In genomic region chr2:29711038-29711437, GRCm38 (mm10) we compare ENCODE assay signal across 31 mouse cellular contexts. TPM values are rescaled to one million over a fixed set of nuclear protein-coding genes. Genes with fewer than 3 reads are reported as not detected.
DNase-seq lines count a peak whose midpoint lies in the region; ATAC-seq and TF ChIP-seq lines count a peak whose summit lies in the region.
"Had no signal": no experiment of that assay in that cellular context is flagged by ENCODE, and none has a peak within 500 bp of the region (broad histone marks: within the 10 kb centered on the region; RNA-seq: fewer than 3 reads in every experiment).

No protein-coding gene starts in this region.

- WGBS in embryonic facial prominence, embryonic 14.5 days = 71% methylated on average over 3 of the region's 3 CpGs
- WGBS in embryonic facial prominence, embryonic 10.5 days = 75% methylated on average over 3 of the region's 3 CpGs
- WGBS in lung, postnatal 0 days = 59% methylated on average over 3 of the region's 3 CpGs
- 63% methylated on average over 3 of the region's 3 CpGs for WGBS in lung, adult 2 months
- WGBS in forebrain, embryonic 11.5 days = 83% methylated on average over 3 of the region's 3 CpGs

- no peak for TF ChIP-seq EP300 in lung, postnatal 0 days (IDR thresholded peaks at IDR 0.05)

- H3K4me2 ChIP-seq in embryonic facial prominence, embryonic 14.5 days (ENCODE audit: low read depth, low read length) = no peak overlapping the region
- H3K4me2 ChIP-seq in lung, postnatal 0 days (replicated peaks; ENCODE audit: low read depth, low read length) = no peak overlapping the region
- no peak overlapping the region for H3K4me2 ChIP-seq in forebrain, embryonic 11.5 days (ENCODE audit: low read depth, low read length, severe bottlenecking)
- H3K4me2 ChIP-seq: embryonic facial prominence, embryonic 12.5 days; heart, embryonic 13.5 days; hindbrain, embryonic 14.5 days had no signal

- H3K36me3 ChIP-seq in embryonic facial prominence, embryonic 14.5 days (ENCODE audit: control insufficient read depth, insufficient read depth, low read length) = peaks cover 71% of the 10 kb centered on the region
- peaks cover 92% of the 10 kb centered on the region for H3K36me3 ChIP-seq in embryonic facial prominence, embryonic 10.5 days (replicated peaks)
- peaks cover 10% of the 10 kb centered on the region; the same call in 1 of the 2 replicates for H3K36me3 ChIP-seq in lung, postnatal 0 days (ENCODE audit: insufficient read depth, low read length)
- peaks cover 4% of the 10 kb centered on the region; the same call in 1 of the 2 replicates for H3K36me3 ChIP-seq in forebrain, embryonic 11.5 days (ENCODE audit: control insufficient read depth, insufficient read depth, low read length)

- DNase-seq in embryonic facial prominence, embryonic 14.5 days (ENCODE audit: low spot score) = no peak
- DNase-seq in embryonic facial prominence, embryonic 10.5 days (ENCODE audit: low spot score) = no peak
- no peak for DNase-seq in lung, postnatal 0 days (ENCODE audit: low spot score)
- no peak for DNase-seq in lung, adult 2 months
- DNase-seq in forebrain, embryonic 11.5 days (ENCODE audit: low spot score) = no peak
- no peak for DNase-seq in cerebellum, postnatal 36 days
- DNase-seq: adrenal gland, postnatal 10 days; adrenal gland, postnatal 36 days; B cell, adult 2 months; cerebellum, postnatal 10 days; forebrain, postnatal 0 days; gastrocnemius, postnatal 36 days; heart, adult 2 months; heart, postnatal 14 days; heart, postnatal 4 days had no signal

- ATAC-seq in embryonic facial prominence, embryonic 14.5 days (ENCODE audit: low read depth) = no peak
- ATAC-seq in lung, postnatal 0 days = no peak
- ATAC-seq in forebrain, embryonic 11.5 days (replicated peaks; ENCODE audit: low FRiP score) = no peak
- ATAC-seq: CD4-positive, CD25-positive, alpha-beta regulatory T cell, adult 4 months; forebrain, embryonic 14.5 days; forebrain, postnatal 0 days; hindbrain, postnatal 0 days; inflammation-experienced regulatory T-cells, adult 6 months; intestine, embryonic 16.5 days; Patski had no signal

- TF ChIP-seq POLR2A in lung, adult 2 months (IDR thresholded peaks at IDR 0.05; ENCODE audit: borderline replicate concordance, extremely low read depth, low read depth, low read length) = no peak
- TF ChIP-seq POLR2A in embryonic fibroblast, embryonic 13.5 days (IDR thresholded peaks at IDR 0.05; ENCODE audit: low read depth, low read length) = no peak

- H3K27ac ChIP-seq in embryonic facial prominence, embryonic 14.5 days (replicated peaks; ENCODE audit: low read depth, low read length) = 0 out of 2 replicates have a peak overlapping the region, but pooled peaks have one; percentile 4
- H3K27ac ChIP-seq in embryonic facial prominence, embryonic 10.5 days (replicated peaks) = no peak overlapping the region
- H3K27ac ChIP-seq in lung, postnatal 0 days (ENCODE audit: low read length) = peak overlapping the region; percentile 59
- peak overlapping the region; percentile 85 for H3K27ac ChIP-seq in embryonic fibroblast, embryonic 13.5 days (ENCODE audit: insufficient read depth, low read length)
- no peak overlapping the region for H3K27ac ChIP-seq in forebrain, embryonic 11.5 days (ENCODE audit: low read depth, low read length)
- H3K27ac ChIP-seq: embryonic facial prominence, embryonic 12.5 days; forebrain, embryonic 10.5 days; heart, adult 2 months; heart, embryonic 13.5 days; hindbrain, embryonic 14.5 days; hindbrain, postnatal 0 days had no signal

- H3K27me3 ChIP-seq in embryonic facial prominence, embryonic 14.5 days (replicated peaks; ENCODE audit: control insufficient read depth, insufficient read depth, low read length) = no peaks in the 10 kb centered on the region
- H3K27me3 ChIP-seq in embryonic facial prominence, embryonic 10.5 days (replicated peaks; ENCODE audit: low read depth, poor library complexity, severe bottlenecking) = no peaks in the 10 kb centered on the region
- H3K27me3 ChIP-seq in lung, postnatal 0 days (replicated peaks; ENCODE audit: insufficient read depth, low read length) = no peaks in the 10 kb centered on the region
- no peaks in the 10 kb centered on the region for H3K27me3 ChIP-seq in forebrain, embryonic 11.5 days (ENCODE audit: control insufficient read depth, insufficient read depth, low read length)
- H3K27me3 ChIP-seq: embryonic facial prominence, embryonic 12.5 days; heart, embryonic 13.5 days; Patski had no signal

- no peak for TF ChIP-seq CTCF in lung, postnatal 0 days (IDR thresholded peaks at IDR 0.05)
- no peak for TF ChIP-seq CTCF in lung, adult 2 months (IDR thresholded peaks at IDR 0.05; ENCODE audit: insufficient read depth, low read length)
- no peak for TF ChIP-seq CTCF in embryonic fibroblast, embryonic 13.5 days (IDR thresholded peaks at IDR 0.05; ENCODE audit: borderline replicate concordance, insufficient read depth, low read length)

- peaks cover 5% of the 10 kb centered on the region; the same call in 1 of the 2 replicates for H3K4me1 ChIP-seq in embryonic facial prominence, embryonic 14.5 days (ENCODE audit: control insufficient read depth, insufficient read depth, low read length)
- peaks cover 10% of the 10 kb centered on the region for H3K4me1 ChIP-seq in embryonic facial prominence, embryonic 10.5 days
- H3K4me1 ChIP-seq in lung, postnatal 0 days (ENCODE audit: insufficient read depth, low read depth, low read length) = no peaks in the 10 kb centered on the region
- no peaks in the 10 kb centered on the region for H3K4me1 ChIP-seq in lung, adult 2 months (ENCODE audit: control insufficient read depth, insufficient read depth, low read length)
- H3K4me1 ChIP-seq in embryonic fibroblast, embryonic 13.5 days (ENCODE audit: control insufficient read depth, insufficient read depth, low read length) = peaks cover 22% of the 10 kb centered on the region
- H3K4me1 ChIP-seq in forebrain, embryonic 11.5 days (replicated peaks; ENCODE audit: control insufficient read depth, insufficient read depth, low read length) = 0 out of 2 replicates have a peak, but pooled peaks cover 2% of the 10 kb centered on the region

- H3K9me3 ChIP-seq in embryonic facial prominence, embryonic 14.5 days (ENCODE audit: control insufficient read depth, low read length) = no peaks in the 10 kb centered on the region
- H3K9me3 ChIP-seq in embryonic facial prominence, embryonic 10.5 days = no peaks in the 10 kb centered on the region
- H3K9me3 ChIP-seq in lung, postnatal 0 days (ENCODE audit: low read length) = no peaks in the 10 kb centered on the region
- H3K9me3 ChIP-seq in forebrain, embryonic 11.5 days (ENCODE audit: control insufficient read depth, low read length) = no peaks in the 10 kb centered on the region
- H3K9me3 ChIP-seq: embryonic facial prominence, embryonic 12.5 days; forebrain, embryonic 10.5 days; G1E; heart, embryonic 10.5 days; heart, embryonic 13.5 days had no signal

- no peak overlapping the region for H3K4me3 ChIP-seq in embryonic facial prominence, embryonic 14.5 days (ENCODE audit: low read depth, low read length)
- no peak overlapping the region for H3K4me3 ChIP-seq in embryonic facial prominence, embryonic 10.5 days
- no peak overlapping the region for H3K4me3 ChIP-seq in lung, postnatal 0 days (ENCODE audit: low read depth, low read length)
- H3K4me3 ChIP-seq in lung, adult 2 months (replicated peaks; ENCODE audit: extremely low read depth, low read depth, low read length) = no peak overlapping the region
- H3K4me3 ChIP-seq in embryonic fibroblast, embryonic 13.5 days (ENCODE audit: insufficient read depth, low read length) = no peak overlapping the region
- H3K4me3 ChIP-seq in forebrain, embryonic 11.5 days (ENCODE audit: low read depth, low read length) = no peak overlapping the region
- H3K4me3 ChIP-seq: embryonic facial prominence, embryonic 12.5 days; forebrain, embryonic 10.5 days; heart, adult 2 months; heart, embryonic 10.5 days; heart, embryonic 13.5 days had no signal

- no peak overlapping the region for H3K9ac ChIP-seq in embryonic facial prominence, embryonic 14.5 days (ENCODE audit: low read depth, low read length)
- no peak overlapping the region for H3K9ac ChIP-seq in lung, postnatal 0 days (replicated peaks; ENCODE audit: low read depth)
- no peak overlapping the region for H3K9ac ChIP-seq in forebrain, embryonic 11.5 days (ENCODE audit: low read length)
- H3K9ac ChIP-seq: embryonic facial prominence, embryonic 12.5 days; forebrain, postnatal 0 days; hindbrain, embryonic 14.5 days had no signal

RNA-seq across cellular contexts. Expression of gene Gm13420, which starts 40.4 kb away (rescaled TPM):
- not detected in 2 replicates for polyA plus RNA-seq in embryonic facial prominence, embryonic 14.5 days (2014; fragmentation: Nextera tagmentation; extraction: Ambion mirVana)
- polyA plus RNA-seq in embryonic facial prominence, embryonic 10.5 days (2016; fragmentation: Nextera tagmentation; extraction: Ambion mirVana) = not detected in 2 replicates
- polyA plus RNA-seq in lung, postnatal 0 days (2015; fragmentation: Nextera tagmentation; extraction: Ambion mirVana) = 0.21 and 0.37 TPM in 2 replicates
- polyA plus RNA-seq in lung, adult 2 months (2012; rRNA removed) = 0.11 and 0.42 TPM in 2 replicates
- polyA plus RNA-seq in embryonic fibroblast, embryonic 13.5 days (2011; ENCODE audit: insufficient read length, low read depth, missing spikeins) = not detected in 2 replicates
- polyA plus RNA-seq in forebrain, embryonic 11.5 days (2014; fragmentation: Nextera tagmentation; extraction: Ambion mirVana) = not detected in 2 replicates
- polyA plus RNA-seq: embryonic facial prominence, embryonic 12.5 days; forebrain, embryonic 10.5 days; forebrain, embryonic 14.5 days; G1E; heart, adult 2 months; heart, embryonic 13.5 days; heart, embryonic 16.5 days; hindbrain, embryonic 11.5 days; inflammation-experienced regulatory T-cells, adult 6 months had no signal

RNA-seq across cellular contexts. Expression of gene Gm13547, which starts 48.1 kb away (rescaled TPM):
- 1.0 TPM in 1 of 2 replicates, not detected in the other for polyA plus RNA-seq in embryonic facial prominence, embryonic 14.5 days (2014; fragmentation: Nextera tagmentation; extraction: Ambion mirVana)
- polyA plus RNA-seq in embryonic facial prominence, embryonic 10.5 days (2016; fragmentation: Nextera tagmentation; extraction: Ambion mirVana) = not detected in 2 replicates
- not detected in 2 replicates for polyA plus RNA-seq in lung, postnatal 0 days (2015; fragmentation: Nextera tagmentation; extraction: Ambion mirVana)
- polyA plus RNA-seq in lung, adult 2 months (2012; rRNA removed) = not detected in 2 replicates
- polyA plus RNA-seq in embryonic fibroblast, embryonic 13.5 days (2011; ENCODE audit: insufficient read length, low read depth, missing spikeins) = not detected in 2 replicates
- not detected in 2 replicates for polyA plus RNA-seq in forebrain, embryonic 11.5 days (2014; fragmentation: Nextera tagmentation; extraction: Ambion mirVana)
- polyA plus RNA-seq: CD4-positive, CD25-positive, alpha-beta regulatory T cell, adult 4 months; embryonic facial prominence, embryonic 12.5 days; forebrain, embryonic 10.5 days; forebrain, embryonic 14.5 days; forebrain, postnatal 0 days; frontal cortex, adult 2 months; G1E; heart, adult 2 months; heart, embryonic 10.5 days; heart, embryonic 13.5 days; hindbrain, embryonic 11.5 days; hindbrain, embryonic 14.5 days; inflammation-experienced regulatory T-cells, adult 6 months; intestine, embryonic 16.5 days had no signal

Comparison
In these comparisons a context has a peak if more than half of its experiments do, and no peak if none do; other contexts are left out.
1. H3K27ac ChIP-seq: peak in embryonic facial prominence, embryonic 14.5 days (single experiment), lung, postnatal 0 days (single experiment) and embryonic fibroblast, embryonic 13.5 days (single experiment); none in embryonic facial prominence, embryonic 10.5 days (single experiment) and forebrain, embryonic 11.5 days (single experiment).